Mouse (Mus musculus) urinary bladder, adult 18-20 months (tissue): ENCODE data around the gene Zfp36.

Experiments used
- DNase-seq, 2 experiments: peaks; one replicate each; pipeline ENCODE4 v3.0.0; 2022; ENCODE audit warnings: low spot score in 2 of 2, mixed read lengths in 2 of 2

Gene Zfp36

DNA sequence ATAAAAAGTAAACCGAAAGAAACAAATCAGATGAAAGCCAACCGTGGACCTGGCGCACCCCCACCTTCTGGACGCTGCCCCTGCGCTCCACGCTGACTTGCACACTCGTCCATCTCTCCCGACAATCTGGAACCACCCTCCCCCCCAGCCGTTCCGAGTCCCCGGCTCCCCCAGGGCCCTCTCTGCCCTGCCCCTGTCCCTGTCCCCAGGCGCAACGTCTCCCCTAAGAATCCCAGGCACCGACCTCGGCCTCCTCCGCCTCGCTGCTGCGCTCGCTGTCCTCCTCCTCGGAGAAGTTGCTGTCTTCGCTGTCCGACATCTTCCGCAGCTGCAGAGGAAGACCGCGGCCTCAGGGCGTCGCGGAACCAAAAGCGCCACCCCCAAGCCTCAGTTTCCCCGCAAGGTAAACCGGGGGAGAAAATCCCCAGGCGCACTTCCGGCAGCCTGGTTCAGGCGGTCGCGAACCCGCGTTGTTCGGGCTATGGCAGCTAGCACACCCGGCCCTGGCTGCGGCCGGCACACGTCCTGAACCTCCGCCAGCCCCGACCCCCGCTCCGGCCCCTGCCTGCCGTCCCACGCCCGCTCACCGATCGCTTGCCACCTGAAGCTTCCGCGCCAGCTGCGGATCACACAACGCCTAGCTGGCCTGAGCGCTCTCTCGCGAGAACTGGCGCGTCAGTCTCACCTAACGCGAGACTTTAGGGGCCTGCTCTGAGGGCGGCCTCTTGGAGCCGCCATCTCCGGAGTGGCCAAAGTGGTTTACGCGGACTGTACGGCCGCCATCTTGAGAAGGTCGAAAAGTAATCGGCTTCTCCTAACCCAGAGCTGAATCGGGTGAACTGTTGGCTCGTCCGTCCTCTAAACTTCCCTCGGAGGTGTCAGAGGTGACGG lies 41.7 kb downstream of the Zfp36 start, which contains the start of gene Supt5:
TSS of gene Supt5 (minus strand) at position 639 of the 891 bp plus-strand sequence.
- DNase-seq = peak; percentile 94 to 96

DNA sequence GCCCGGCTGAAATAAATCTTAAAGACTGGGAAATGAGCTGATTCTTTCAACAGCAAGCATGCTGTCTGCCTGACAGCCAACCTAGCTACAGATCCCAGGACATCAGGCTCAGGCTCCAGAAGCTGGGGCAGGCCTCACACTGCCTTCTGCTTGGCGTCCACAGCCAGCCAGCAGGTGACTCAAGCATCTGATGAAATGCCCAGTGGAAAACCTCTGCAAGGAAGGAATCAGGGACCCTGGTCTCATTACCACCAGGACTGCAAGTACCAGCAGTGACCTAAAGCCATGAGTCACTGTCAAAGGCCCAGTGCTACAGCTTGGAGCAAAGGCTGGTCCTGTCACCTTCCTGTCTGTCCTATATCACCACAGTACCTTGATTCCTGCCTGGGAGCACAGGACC lies 44.6 kb downstream of the Zfp36 start:
- DNase-seq = no peak

DNA sequence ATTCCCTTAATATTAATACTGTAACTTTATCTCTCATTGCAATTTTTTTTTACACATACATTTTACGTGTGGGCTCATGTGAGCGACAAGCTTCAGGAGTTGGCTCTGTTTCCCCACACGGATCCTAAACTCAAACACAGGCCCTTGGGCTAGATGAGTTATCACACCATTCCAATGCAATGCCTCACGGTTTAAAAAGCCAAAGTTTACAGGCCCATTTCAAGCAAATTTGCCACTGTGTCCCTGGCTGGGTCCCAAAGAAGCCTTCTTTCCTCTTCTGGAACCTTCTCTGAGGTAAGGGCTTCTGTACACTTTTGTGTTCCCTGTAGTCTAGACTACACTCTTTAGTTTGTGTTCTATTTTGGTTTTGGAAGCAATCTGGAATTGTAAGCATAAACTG lies 45.5 kb downstream of the Zfp36 start:
- no peak for DNase-seq

DNA sequence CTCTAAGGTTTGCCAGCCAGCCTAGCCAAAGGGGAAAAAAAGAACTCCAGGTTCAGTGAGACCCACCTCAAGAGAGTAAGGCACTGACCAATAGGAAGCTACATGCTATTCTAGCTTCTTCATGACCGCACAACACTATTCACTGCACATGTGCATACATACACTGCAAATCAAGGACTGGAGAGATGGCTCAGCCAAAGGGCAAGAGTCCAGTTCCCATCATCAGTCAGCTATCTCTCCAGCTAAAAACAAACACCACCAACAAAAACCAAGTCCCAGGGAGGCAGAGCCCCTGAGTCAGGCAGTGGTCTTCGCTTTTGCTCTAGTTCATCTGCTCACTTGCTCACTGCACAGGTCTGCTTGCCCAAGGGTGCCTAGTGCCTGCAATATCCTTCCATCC lies 51.8 kb downstream of the Zfp36 start:
- no peak for DNase-seq
